Mouse (Mus musculus) limb, embryonic 13.5 days (tissue): ENCODE data around the gene Rnf144a. TPM values are rescaled to one million over a fixed set of nuclear protein-coding genes. Genes with fewer than 3 reads are reported as not detected.
"Not testable (repeated sequence)": the region's sequence is repeated elsewhere in the genome, so short reads cannot be mapped to it uniquely, and the experiment has no call there.

Source experiments
- ATAC-seq: fragments of 200-750 bp; cut with Nextera tagmentation; 2 replicates; pipeline ENCODE4 v1.8.0; 2017; ENCODE audit warnings: low read depth, moderate number of reproducible peaks, moderate TSS enrichment; ENCODE audit not compliant: low FRiP score
- H3K27ac ChIP-seq: fragments of 300-500 bp; sonication (generic); 2 replicates; pipeline ENCODE4 v1.5.1; 2015; ENCODE audit warnings: inconsistent platforms, mild to moderate bottlenecking, moderate library complexity
- H3K27me3 ChIP-seq: fragments of 300-500 bp; sonication (generic); 2 replicates; pipeline ENCODE4 v1.6.1; 2015; ENCODE audit warnings: mild to moderate bottlenecking, inconsistent platforms
- H3K36me3 ChIP-seq: fragments of 300-500 bp; sonication (generic); 2 replicates; pipeline ENCODE4 v1.6.1; 2015; ENCODE audit warnings: inconsistent platforms, mild to moderate bottlenecking, moderate library complexity
- H3K4me1 ChIP-seq: fragments of 300-500 bp; sonication (generic); 2 replicates; pipeline ENCODE4 v1.6.1; 2015; ENCODE audit warnings: inconsistent platforms
- H3K4me2 ChIP-seq: fragments of 300-500 bp; sonication (generic); replicated peaks from 2 replicates; pipeline ENCODE4 v1.6.1; 2015; ENCODE audit warnings: inconsistent platforms, mild to moderate bottlenecking, moderate library complexity
- H3K4me3 ChIP-seq: fragments of 300-500 bp; sonication (generic); 2 replicates; pipeline ENCODE4 v1.5.1; 2015; ENCODE audit warnings: moderate library complexity, mild to moderate bottlenecking, inconsistent platforms
- H3K9ac ChIP-seq: fragments of 300-500 bp; sonication (generic); 2 replicates; pipeline ENCODE4 v1.6.1; 2015; ENCODE audit warnings: mild to moderate bottlenecking, inconsistent platforms
- H3K9me3 ChIP-seq: fragments of 300-500 bp; sonication (generic); 2 replicates; pipeline ENCODE4 v1.6.1; 2016; ENCODE audit warnings: inconsistent platforms
- WGBS: fragments of 180-500 bp; shearing (Covaris S2); methylation state at CpG from one replicate; pipeline ENCODE4 v1.1.7; 2015; 5-methylcytosine and 5-hydroxymethylcytosine counted together
- microRNA-seq: library from miRNA; unstranded; fragments of <30 nt; microRNA quantifications from one replicate; pipeline ENCODE4, GENCODE M21; 2016
- polyA plus RNA-seq: library from polyadenylated mRNA; unstranded; fragments of >200 nt; fragmentation: Nextera tagmentation; extraction: Ambion mirVana; gene quantifications from 2 replicates; pipeline ENCODE4 v1.2.1, GENCODE M21; 2015

Gene Rnf144a
- polyA plus RNA-seq, 1 experiment from 2014 or later, result 60.6 TPM

GRCm38 (mm10) chr12:26295995-26296394, 119.1 kb downstream of the Rnf144a start:
- H3K4me3 ChIP-seq, H3K36me3 ChIP-seq, H3K9ac ChIP-seq, H3K27ac ChIP-seq, H3K4me1 ChIP-seq, H3K4me2 ChIP-seq, H3K27me3 ChIP-seq, H3K9me3 ChIP-seq, ATAC-seq: not testable (repeated sequence)
- WGBS, result 0% methylated on average over 1 of the region's 1 CpGs

DNA sequence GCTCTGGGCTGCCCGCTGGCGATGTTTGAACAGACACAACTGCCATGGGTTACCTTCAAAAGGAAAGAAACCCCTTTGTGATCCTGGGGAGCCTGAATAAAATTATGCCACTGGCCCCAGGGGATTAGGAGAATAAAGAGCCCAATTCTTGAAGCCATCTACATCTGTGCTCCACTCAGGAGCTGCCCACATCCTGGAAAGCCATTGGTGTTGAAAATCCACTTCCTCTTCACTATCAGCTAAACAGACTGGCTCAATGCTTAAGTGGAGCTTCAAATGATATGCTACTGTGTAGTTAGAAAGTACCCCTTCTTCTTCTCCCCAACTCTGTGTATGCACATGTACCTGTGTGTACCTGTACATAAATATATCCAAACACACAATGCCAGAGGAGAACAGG, 125.9 kb downstream of the Rnf144a start:
- no peak overlapping the region for H3K4me2 ChIP-seq
- H3K27me3 ChIP-seq, result peaks cover 5% of the 10 kb centered on the region; the same call in 1 of the 2 replicates
- no peaks in the 10 kb centered on the region for H3K9me3 ChIP-seq
- no peak overlapping the region for H3K27ac ChIP-seq
- no peak overlapping the region for H3K4me3 ChIP-seq
- no peak overlapping the region for H3K9ac ChIP-seq
- no peak for ATAC-seq
- 60% methylated on average over 2 of the region's 2 CpGs for WGBS
- H3K36me3 ChIP-seq, result no peaks in the 10 kb centered on the region
- peaks cover 23% of the 10 kb centered on the region for H3K4me1 ChIP-seq

DNA sequence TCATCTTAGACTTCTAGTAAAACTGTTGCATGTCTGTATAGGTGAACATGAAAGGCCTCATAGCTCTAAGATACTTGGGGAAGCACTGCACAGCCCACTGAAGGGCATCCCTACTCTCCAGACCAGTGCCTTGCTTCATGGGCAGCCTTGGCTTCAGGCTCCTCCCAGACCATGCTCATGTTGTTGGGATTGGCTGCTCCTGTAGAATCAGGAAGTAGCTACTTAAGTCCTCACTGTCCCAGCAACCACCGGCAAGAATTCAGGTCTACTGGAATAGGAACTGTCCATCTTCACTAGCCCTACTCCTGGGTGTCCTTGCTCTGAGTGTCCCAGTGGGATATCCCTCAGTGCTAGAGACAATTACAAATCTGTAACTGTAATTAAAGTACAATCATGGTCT, 126.7 kb downstream of the Rnf144a start:
- Histone ChIP-seq H3K27me3 (peaks cover 5% of the 10 kb centered on the region; the same call in 1 of the 2 replicates), H3K9me3 (no peaks in the 10 kb centered on the region), H3K4me2 (no peak overlapping the region), H3K36me3 (no peaks in the 10 kb centered on the region), H3K9ac (no peak overlapping the region), H3K4me1 (peaks cover 23% of the 10 kb centered on the region), H3K27ac (no peak overlapping the region), H3K4me3 (no peak overlapping the region)
- ATAC-seq, result no peak
- WGBS, result 50% methylated on average over 1 of the region's 1 CpGs

DNA sequence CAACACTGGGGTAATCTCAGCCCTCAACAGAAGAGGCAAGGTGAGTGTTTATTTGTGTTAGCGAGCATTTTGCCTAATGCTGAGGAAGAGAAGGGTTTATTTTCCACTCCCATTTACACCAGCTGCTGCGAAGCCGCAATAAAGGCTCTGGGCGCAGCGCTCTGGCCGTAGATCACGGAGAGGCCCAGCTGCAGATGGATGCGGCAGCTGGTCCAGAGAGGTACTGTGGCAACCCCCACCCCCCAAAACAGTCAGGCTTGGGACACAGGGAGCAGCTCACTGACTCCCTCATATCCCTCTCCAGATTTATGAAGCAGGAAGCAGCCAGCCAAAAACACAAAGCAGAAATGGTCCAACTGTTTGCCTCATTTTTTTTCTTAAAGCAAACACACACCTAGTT, 129.1 kb downstream of the Rnf144a start:
- ATAC-seq, result no peak
- H3K4me3 ChIP-seq, result no peak overlapping the region
- H3K27ac ChIP-seq, result no peak overlapping the region
- H3K4me1 ChIP-seq, result peaks cover 23% of the 10 kb centered on the region
- 18% methylated on average over 8 of the region's 8 CpGs for WGBS
- H3K9me3 ChIP-seq, result no peaks in the 10 kb centered on the region
- peak overlapping the region; percentile 31; the same call in 1 of the 2 replicates for H3K9ac ChIP-seq
- peaks cover 3% of the 10 kb centered on the region for H3K27me3 ChIP-seq
- H3K4me2 ChIP-seq, result no peak overlapping the region
- no peaks in the 10 kb centered on the region for H3K36me3 ChIP-seq

GRCm38 (mm10) chr12:26285460-26285859, 129.6 kb downstream of the Rnf144a start:
- Histone ChIP-seq H3K27me3 (peaks cover 3% of the 10 kb centered on the region), H3K4me1 (peaks cover 23% of the 10 kb centered on the region), H3K27ac (no peak overlapping the region; the same call in 1 of the 2 replicates), H3K9ac (peak overlapping the region; percentile 31; the same call in 1 of the 2 replicates), H3K36me3 (no peaks in the 10 kb centered on the region), H3K4me3 (no peak overlapping the region), H3K9me3 (no peaks in the 10 kb centered on the region), H3K4me2 (no peak overlapping the region)
- no peak for ATAC-seq
- WGBS, result 55% methylated on average over 3 of the region's 3 CpGs

GRCm38 (mm10) chr12:26280719-26281480, 134.2 kb downstream of the Rnf144a start:
- no peak overlapping the region for H3K27ac ChIP-seq
- H3K4me2 ChIP-seq, result no peak overlapping the region
- no peak overlapping the region for H3K9ac ChIP-seq
- no peak for ATAC-seq
- no peak overlapping the region for H3K4me3 ChIP-seq
- 59% methylated on average over 3 of the region's 3 CpGs for whole genome bisulfite sequencing
- peaks cover 11% of the 10 kb centered on the region for H3K4me1 ChIP-seq
- no peaks in the 10 kb centered on the region for H3K9me3 ChIP-seq
- no peaks in the 10 kb centered on the region for H3K36me3 ChIP-seq
- H3K27me3 ChIP-seq, result peaks cover 3% of the 10 kb centered on the region

- Histone ChIP-seq H3K27ac (no peak overlapping the region), H3K4me2 (no peak overlapping the region), H3K4me3 (no peak overlapping the region), H3K36me3 (no peaks in the 10 kb centered on the region), H3K4me1 (peaks cover 5% of the 10 kb centered on the region), H3K27me3 (no peaks in the 10 kb centered on the region; the same call in 1 of the 2 replicates), H3K9me3 (no peaks in the 10 kb centered on the region), H3K9ac (no peak overlapping the region)
- 40% methylated on average over 7 of the region's 7 CpGs for WGBS
- 0 out of 2 replicates have a peak, but pooled peaks have one; percentile 59 for ATAC-seq
Measured at GRCm38 (mm10) chr12:26277002-26277669, 137.9 kb downstream of the Rnf144a start.

- no peaks in the 10 kb centered on the region; the same call in 1 of the 2 replicates for H3K27me3 ChIP-seq
- no peak for ATAC-seq
- no peak overlapping the region for H3K9ac ChIP-seq
- WGBS, result 60% methylated on average over 2 of the region's 2 CpGs
- H3K4me3 ChIP-seq, result no peak overlapping the region
- no peaks in the 10 kb centered on the region for H3K36me3 ChIP-seq
- H3K9me3 ChIP-seq, result no peaks in the 10 kb centered on the region
- H3K27ac ChIP-seq, result no peak overlapping the region
- H3K4me2 ChIP-seq, result no peak overlapping the region
- peaks cover 5% of the 10 kb centered on the region for H3K4me1 ChIP-seq
Measured at GRCm38 (mm10) chr12:26276556-26276955, 138.5 kb downstream of the Rnf144a start.

Small RNA genes lying within 50 kb of the gene (microRNA-seq; reads per million reads assigned to microRNA genes)
- gene Mir6538, result 5.9 reads per million, percentile 20 among the genes with 10 or more reads in this experiment

Other genes starting within 250 kb of the Rnf144a start
- gene Rsad2, start 41.2 kb upstream of the Rnf144a start, polyA plus RNA-seq, result 1.3 and 1.4 TPM in 2 replicates
- gene Cmpk2, start 54.0 kb upstream of the Rnf144a start, polyA plus RNA-seq, result 7.2 and 8.5 TPM in 2 replicates